Mouse (Mus musculus): Measurements from ENCODE around the gene Sec62. TPM values are rescaled to one million over a fixed set of nuclear protein-coding genes. Genes with fewer than 3 reads are reported as not detected.
"Not testable (repeated sequence)": the region's sequence is repeated elsewhere in the genome, so short reads cannot be mapped to it uniquely, and the experiment has no call there.

Gene Sec62
- polyA plus RNA-seq, 1 experiment from 2014 or later = 107 TPM

- H3K27me3 ChIP-seq = peaks cover 30% of the 10 kb centered on the region
- 75% methylated on average over 4 of the region's 6 CpGs for WGBS
- no peak for ATAC-seq (ENCODE audit: low FRiP score)
Measured at GRCm38 (mm10) chr3:30851422-30851821, 58.7 kb downstream of the Sec62 start.

DNA sequence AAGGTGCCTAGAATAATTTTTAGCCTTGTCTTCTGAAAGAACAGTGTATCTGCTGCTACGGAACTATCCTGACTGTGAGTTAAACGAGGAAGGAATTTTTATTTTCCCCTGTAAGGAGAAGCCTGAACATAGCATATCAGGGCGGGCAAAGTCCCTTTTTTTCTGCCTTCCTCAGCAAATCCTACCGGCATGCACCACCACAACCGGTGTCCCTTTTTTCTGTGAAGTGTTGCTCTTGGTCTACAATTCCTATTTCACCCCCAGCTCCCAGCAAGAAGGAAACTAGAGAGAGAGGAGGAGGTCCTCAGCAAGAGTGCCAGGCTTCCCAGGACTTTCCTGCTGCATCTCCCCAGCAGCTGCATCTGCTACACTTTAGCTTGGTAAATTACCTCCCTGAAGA is 60.9 kb downstream of the Sec62 start:
- 91% methylated on average over 5 of the region's 5 CpGs for WGBS
- Histone ChIP-seq H3K9ac (no peak overlapping the region), H3K4me2 (no peak overlapping the region), H3K4me1 (replicated peaks) (peaks cover 9% of the 10 kb centered on the region), H3K27ac (no peak overlapping the region), H3K36me3 (no peaks in the 10 kb centered on the region), H3K27me3 (peaks cover 43% of the 10 kb centered on the region), H3K9me3 (no peaks in the 10 kb centered on the region), H3K4me3 (no peak overlapping the region)
- no peak for ATAC-seq (ENCODE audit: low FRiP score)

More at GRCm38 (mm10) chr3:30851422-30851821, 58.7 kb downstream of the Sec62 start:
- Histone ChIP-seq H3K36me3 (no peaks in the 10 kb centered on the region), H3K4me1 (replicated peaks) (peaks cover 9% of the 10 kb centered on the region), H3K4me3 (no peak overlapping the region), H3K9me3 (no peaks in the 10 kb centered on the region), H3K9ac (no peak overlapping the region), H3K27ac (no peak overlapping the region), H3K4me2 (no peak overlapping the region)

DNA sequence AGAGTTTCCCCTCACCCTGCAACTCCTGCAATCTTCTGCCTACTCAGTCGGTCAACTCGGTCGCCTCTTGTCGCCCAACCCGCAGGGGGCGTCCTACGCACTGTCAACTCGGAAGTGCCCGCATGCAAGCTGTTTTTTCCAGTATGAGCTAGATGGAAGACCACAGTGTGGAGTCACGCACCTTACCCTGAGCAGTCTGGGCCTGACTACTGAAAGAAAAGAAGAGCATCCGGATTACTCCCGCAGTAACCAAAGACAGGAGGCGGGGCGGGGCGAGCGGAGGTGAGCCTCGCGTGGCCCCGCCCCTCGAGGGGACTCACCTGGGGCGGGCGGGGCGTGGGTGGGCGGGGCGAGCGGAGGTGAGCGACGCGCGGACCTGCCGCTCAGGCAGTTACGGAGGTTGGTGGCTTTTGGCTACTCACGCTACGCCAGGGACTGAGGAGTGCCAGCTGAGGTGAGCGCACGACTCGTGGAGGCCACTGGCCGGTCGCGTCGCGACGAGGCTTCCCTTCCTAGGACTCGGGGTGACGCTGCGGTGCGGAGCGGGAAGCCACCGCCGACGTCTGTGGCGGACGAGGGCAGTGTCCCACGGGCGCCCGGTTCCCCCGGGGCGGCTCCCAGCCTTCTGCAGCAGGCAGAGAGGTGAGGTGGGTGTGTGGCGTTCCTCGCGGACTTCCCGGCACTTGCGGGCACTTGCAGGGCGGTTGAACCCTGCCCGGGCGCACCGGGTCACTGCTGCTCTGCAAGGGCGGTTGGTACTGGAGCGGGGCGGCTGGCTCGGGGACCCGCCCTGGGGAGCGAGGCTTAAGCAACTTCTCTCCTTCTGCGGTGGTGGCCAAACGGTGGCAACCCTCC is 63.2 kb downstream of the Sec62 start, which contains the start of gene Gpr160:
Gpr160 (plus strand) TSS at position 347 of the 855 bp plus-strand sequence.
- under 1% methylated on average over 72 of the region's 75 CpGs for WGBS
- H3K4me2 ChIP-seq = peak within 1 kb of the TSS; percentile 97
- ATAC-seq (ENCODE audit: low FRiP score) = peak; percentile 84

DNA sequence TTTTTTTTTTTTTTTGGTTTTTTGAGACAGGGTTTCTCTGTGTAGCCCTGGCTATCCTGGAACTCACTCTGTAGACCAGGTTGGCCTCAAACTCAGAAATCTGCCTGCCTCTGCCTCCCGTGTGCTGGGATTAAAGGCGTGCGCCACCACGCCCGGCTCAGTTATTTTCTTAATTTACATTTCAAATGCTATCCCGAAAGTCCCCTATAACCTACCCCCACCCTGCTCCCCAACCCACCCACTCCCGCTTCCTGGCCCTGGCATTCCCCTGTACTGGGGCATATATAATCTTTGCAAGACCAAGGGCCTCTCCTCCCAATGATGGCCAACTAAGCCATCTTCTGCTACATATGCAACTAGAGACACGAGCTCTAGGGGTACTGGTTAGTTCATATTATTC is 66.9 kb downstream of the Sec62 start:
- not testable (repeated sequence) for H3K27ac ChIP-seq; H3K9me3 ChIP-seq; H3K4me1 ChIP-seq (replicated peaks); H3K36me3 ChIP-seq; ATAC-seq (ENCODE audit: low FRiP score); H3K4me3 ChIP-seq; H3K4me2 ChIP-seq; H3K9ac ChIP-seq
- peaks cover 31% of the 10 kb centered on the region for H3K27me3 ChIP-seq
- WGBS = 93% methylated on average over 8 of the region's 8 CpGs

More for the DNA sequence above, 63.2 kb downstream of the Sec62 start, which contains the start of gene Gpr160:
- Histone ChIP-seq H3K9ac (peak within 1 kb of the TSS; percentile 69), H3K4me3 (peak within 1 kb of the TSS; percentile 58), H3K36me3 (no peaks in the 10 kb centered on the region), H3K9me3 (no peaks in the 10 kb centered on the region), H3K4me1 (replicated peaks) (peaks cover 9% of the 10 kb centered on the region), H3K27me3 (peaks cover 43% of the 10 kb centered on the region), H3K27ac (no peak within 1 kb of the TSS)

- Histone ChIP-seq H3K27me3 (peaks cover 20% of the 10 kb centered on the region), H3K4me2 (no peak overlapping the region), H3K4me1 (replicated peaks) (peaks cover 5% of the 10 kb centered on the region), H3K36me3 (no peaks in the 10 kb centered on the region), H3K4me3 (no peak overlapping the region), H3K9me3 (no peaks in the 10 kb centered on the region), H3K9ac (no peak overlapping the region), H3K27ac (no peak overlapping the region)
- WGBS = 86% methylated on average over 4 of the region's 4 CpGs
- ATAC-seq (ENCODE audit: low FRiP score) = no peak
Measured at GRCm38 (mm10) chr3:30860705-30861104, 68.0 kb downstream of the Sec62 start.

GRCm38 (mm10) chr3:30863712-30864435 is 71.2 kb downstream of the Sec62 start:
- Histone ChIP-seq H3K36me3 (no peaks in the 10 kb centered on the region), H3K27ac (no peak overlapping the region), H3K27me3 (no peaks in the 10 kb centered on the region), H3K9me3 (no peaks in the 10 kb centered on the region), H3K4me2 (no peak overlapping the region), H3K9ac (no peak overlapping the region), H3K4me3 (no peak overlapping the region), H3K4me1 (replicated peaks) (no peaks in the 10 kb centered on the region)
- no peak for ATAC-seq (ENCODE audit: low FRiP score)
- WGBS = 80% methylated on average over 5 of the region's 5 CpGs

GRCm38 (mm10) chr3:30864640-30865039 is 72.0 kb downstream of the Sec62 start:
- Histone ChIP-seq H3K27me3 (no peaks in the 10 kb centered on the region), H3K4me3 (no peak overlapping the region), H3K36me3 (no peaks in the 10 kb centered on the region), H3K9ac (no peak overlapping the region), H3K4me2 (no peak overlapping the region), H3K9me3 (no peaks in the 10 kb centered on the region), H3K27ac (no peak overlapping the region), H3K4me1 (replicated peaks) (no peaks in the 10 kb centered on the region)
- no peak for ATAC-seq (ENCODE audit: low FRiP score)
- WGBS = 76% methylated on average over 1 of the region's 1 CpGs

DNA sequence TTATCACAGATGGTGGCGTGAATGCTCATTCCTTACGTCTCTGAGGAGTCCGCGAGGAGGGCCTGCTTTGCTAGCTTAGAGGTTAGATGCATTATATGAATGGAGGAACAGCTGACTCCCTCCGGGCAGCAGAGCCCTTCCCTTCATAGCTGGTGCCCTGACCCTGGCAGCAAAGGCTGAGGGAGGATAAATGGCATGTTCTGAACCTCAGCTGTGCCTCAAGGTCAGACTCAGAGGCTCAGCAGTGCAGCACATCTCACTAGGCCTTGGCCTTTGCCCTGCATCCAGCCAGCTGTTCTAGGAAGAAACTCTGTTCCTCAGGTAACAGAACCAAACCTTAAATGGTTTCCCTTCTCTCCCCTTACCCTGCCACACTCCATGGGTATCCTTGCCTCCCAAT is 75.5 kb downstream of the Sec62 start:
- 74% methylated on average over 5 of the region's 5 CpGs for WGBS
- no peak for ATAC-seq (ENCODE audit: low FRiP score)

DNA sequence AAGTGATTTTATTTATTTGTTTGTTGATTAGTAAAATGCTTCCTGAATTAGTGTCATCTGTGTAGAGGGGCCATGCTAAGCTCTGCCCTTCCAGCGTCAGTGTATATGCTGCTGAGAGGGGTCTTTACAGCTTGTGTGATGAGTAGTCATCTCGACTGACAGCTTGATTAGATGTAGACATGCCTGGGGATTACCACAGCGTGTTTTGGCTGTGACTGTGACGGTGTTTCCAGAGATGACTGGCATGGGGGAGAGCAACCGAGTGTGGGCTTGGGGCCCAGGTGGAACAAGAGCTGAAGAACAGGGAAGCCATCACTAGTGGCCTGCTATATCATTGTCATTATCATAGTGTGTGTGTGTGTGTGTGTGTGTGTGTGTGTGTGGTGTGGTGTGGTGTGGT is 76.0 kb downstream of the Sec62 start:
- ATAC-seq (ENCODE audit: low FRiP score) = no peak
- Histone ChIP-seq H3K4me2 (no peak overlapping the region), H3K9ac (no peak overlapping the region), H3K36me3 (no peaks in the 10 kb centered on the region), H3K27me3 (no peaks in the 10 kb centered on the region), H3K4me1 (replicated peaks) (no peaks in the 10 kb centered on the region), H3K27ac (no peak overlapping the region), H3K4me3 (no peak overlapping the region), H3K9me3 (no peaks in the 10 kb centered on the region)
- 74% methylated on average over 5 of the region's 5 CpGs for WGBS

More for the DNA sequence above, 75.5 kb downstream of the Sec62 start:
- Histone ChIP-seq H3K27me3 (no peaks in the 10 kb centered on the region), H3K27ac (no peak overlapping the region), H3K36me3 (no peaks in the 10 kb centered on the region), H3K4me3 (no peak overlapping the region), H3K4me1 (replicated peaks) (no peaks in the 10 kb centered on the region), H3K4me2 (no peak overlapping the region), H3K9ac (no peak overlapping the region), H3K9me3 (no peaks in the 10 kb centered on the region)

DNA sequence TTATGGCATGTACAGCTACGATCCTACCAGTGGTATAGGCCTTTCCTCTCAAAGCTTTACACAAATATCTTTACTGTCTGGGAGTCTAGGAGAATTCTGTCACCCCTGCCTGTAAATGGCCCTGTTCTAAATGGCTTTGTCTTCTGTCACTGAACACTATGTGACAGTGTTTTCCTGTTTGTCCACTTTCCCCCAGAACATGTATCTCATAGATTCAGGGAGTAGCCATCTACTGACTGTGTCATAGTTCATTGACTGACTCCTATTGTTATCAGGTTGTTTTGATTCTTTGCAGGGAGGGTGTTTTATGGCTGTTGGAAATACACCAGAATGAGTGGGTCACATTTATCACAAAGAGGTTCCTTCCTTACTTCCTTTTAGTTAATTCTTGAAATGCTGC is 77.3 kb downstream of the Sec62 start:
- no peak overlapping the region for H3K4me3 ChIP-seq
- no peaks in the 10 kb centered on the region for H3K36me3 ChIP-seq
- H3K4me1 ChIP-seq (replicated peaks) = no peaks in the 10 kb centered on the region
- H3K4me2 ChIP-seq = no peak overlapping the region
- no peaks in the 10 kb centered on the region for H3K27me3 ChIP-seq
- H3K9ac ChIP-seq = no peak overlapping the region
- no peak overlapping the region for H3K27ac ChIP-seq
- WGBS = 87% methylated on average over 1 of the region's 1 CpGs
- H3K9me3 ChIP-seq = no peaks in the 10 kb centered on the region
- ATAC-seq (ENCODE audit: low FRiP score) = no peak

Data from hindbrain, embryonic 13.5 days (tissue).